Mouse (Mus musculus): ENCODE measurements around the gene Ptprc. TPM values are rescaled to one million over a fixed set of nuclear protein-coding genes. Genes with fewer than 3 reads are reported as not detected.

Ptprc gene
- total RNA-seq, 2 experiments from 2014 or later: 2.3 to 2.5 TPM

DNA sequence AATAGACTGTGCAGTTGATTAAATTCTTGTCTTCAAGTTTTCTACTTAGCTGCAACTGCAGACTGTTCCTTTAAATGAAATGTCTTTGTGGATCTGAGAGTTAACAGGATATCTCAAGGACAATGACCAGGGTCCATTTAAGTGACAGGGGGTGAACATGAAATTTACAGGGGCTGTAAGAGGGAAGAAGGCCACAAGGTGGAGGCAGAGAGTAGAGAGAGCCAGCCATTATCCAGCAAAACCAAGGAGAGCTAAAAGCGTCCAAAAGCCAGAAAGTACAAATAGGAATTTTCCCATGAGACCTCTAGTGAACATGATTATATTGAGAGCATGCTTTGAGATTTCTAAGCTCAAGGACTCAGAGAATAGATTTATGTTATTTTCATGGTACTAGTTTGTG, 89.7 kb downstream of the Ptprc start:
- intact Hi-C loops (cut with DNase I): no loop called here
- peak; percentile 31 to 36 for DNase-seq (ENCODE audit: low spot score in 2 of 2)

DNA sequence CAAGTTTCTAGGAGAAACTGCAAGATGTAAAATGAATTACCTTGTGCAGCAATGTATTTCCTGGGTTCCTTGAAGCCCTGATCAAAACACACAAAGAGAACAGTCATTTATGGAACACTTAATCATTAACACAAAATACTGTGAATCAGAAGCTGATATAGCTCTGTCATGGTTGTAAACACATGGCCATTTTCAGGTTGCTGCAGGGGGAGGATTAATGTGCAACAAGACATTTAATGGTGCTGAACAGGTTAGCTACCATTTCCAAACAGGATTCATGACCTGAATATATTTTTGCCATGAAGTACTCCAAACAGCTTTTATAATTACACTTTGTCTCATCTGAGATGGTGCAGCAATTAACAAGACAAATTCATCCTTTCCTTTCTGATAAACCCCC, 91.8 kb downstream of the Ptprc start:
- intact Hi-C loops (cut with DNase I): no loop called here
- no peak for DNase-seq (ENCODE audit: low spot score in 2 of 2)

DNA sequence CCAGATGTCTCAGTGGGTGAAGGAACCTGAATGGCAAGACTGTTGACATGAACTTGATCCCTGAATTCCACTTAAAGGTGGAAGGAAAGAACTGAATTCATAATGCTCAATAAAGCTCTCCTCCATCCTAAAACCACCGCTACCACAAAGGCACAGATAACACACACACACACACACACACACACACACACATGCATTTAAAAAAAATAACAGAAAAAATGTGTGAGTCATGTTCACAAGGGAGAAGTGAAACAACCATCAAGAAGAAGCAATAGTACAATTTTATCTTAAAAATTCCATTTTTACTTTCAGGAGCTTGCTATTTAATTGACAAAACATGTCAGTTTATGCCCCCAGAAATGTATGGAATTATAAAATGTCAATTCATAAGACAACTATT, 95.2 kb downstream of the Ptprc start:
- intact Hi-C loops (cut with DNase I): no loop called here
- DNase-seq (ENCODE audit: low spot score in 2 of 2): no peak

DNA sequence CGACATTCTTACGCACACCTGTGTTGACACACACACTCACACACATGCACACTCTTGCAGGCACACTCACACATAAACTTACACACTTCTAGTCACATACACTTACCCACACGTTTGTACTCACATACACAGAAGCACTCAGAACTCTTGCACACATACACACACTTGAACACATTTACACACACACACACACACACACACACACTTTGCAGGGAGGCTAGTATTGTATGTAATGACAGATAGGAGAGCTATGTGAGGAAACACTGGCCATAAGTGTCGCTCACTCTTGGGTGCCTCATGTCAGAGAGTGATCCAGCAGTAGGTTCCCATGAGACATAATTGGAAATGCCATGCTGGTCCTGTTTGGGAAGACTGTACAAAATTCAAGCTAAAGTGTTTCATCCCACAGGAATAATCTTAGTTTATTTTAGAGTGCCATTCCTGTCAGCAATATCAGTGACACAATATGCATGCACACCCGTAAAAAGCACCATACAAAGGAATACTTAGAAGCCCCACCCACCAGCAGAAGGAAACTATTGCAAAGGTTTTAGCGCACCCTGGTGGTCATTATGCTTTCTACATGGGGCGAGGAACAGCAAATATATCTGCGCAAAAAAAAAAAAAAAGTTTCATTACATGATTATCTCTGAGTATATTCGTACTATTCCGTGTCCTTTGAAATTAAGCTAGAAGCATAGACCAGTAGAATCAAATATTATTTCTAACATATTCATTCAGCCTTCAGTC, 131.1 kb downstream of the Ptprc start:
- intact Hi-C loops (cut with DNase I): loop anchor here (2.0 to 10.0 kb wide), 3 partner anchors 144 to 1490 kb away; no protein-coding TSS in a partner anchor

DNA sequence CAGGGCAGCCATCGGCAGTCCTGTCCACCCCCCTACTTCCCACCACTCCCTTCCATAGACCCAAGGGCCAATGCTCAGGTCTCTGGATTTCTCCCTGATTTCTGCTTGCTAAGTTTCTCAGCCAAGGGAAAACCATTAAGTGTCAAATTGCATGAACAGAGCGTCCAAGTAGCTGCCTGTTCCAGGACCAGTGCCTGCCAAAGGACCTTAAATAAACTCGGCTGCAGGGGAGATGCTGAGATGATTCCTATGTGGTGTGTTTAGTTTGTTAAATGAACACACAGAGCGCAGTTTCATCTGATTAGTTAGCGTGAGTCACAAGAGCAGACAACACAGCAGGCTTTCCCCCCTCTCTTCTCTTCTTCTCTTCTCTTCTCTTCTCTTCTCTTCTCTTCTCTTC, 135.0 kb downstream of the Ptprc start:
- DNase-seq (ENCODE audit: low spot score in 2 of 2): no peak
- intact Hi-C loops (cut with DNase I): loop anchor here (10.0 kb wide), 2 partner anchors 706 to 1486 kb away; no protein-coding TSS in a partner anchor

More for the DNA sequence above, 131.1 kb downstream of the Ptprc start:
- peak; percentile 89 to 91 for DNase-seq (ENCODE audit: low spot score in 2 of 2)

DNA sequence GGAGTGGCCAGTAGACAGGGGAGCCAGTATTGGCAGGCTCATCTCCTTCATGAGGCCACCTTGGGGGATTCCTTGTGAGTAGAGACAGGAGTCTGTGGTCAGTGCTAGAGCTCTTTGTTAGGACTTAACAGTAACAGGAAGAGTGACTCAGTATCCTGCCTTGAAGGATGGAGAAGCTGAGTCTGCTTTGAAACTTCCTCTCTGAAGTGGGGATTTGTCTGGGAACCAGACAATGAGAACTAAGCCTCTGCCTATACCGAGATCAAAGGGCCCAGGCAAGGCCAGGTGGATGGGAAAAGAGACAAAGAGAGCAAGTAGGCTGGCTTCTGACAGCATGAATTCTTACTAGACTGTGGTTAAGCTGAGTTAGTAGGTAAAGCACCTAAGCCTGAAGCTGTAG, 136.3 kb downstream of the Ptprc start:
- DNase-seq (ENCODE audit: low spot score in 2 of 2): no peak
- intact Hi-C loops (cut with DNase I): no loop called here

DNA sequence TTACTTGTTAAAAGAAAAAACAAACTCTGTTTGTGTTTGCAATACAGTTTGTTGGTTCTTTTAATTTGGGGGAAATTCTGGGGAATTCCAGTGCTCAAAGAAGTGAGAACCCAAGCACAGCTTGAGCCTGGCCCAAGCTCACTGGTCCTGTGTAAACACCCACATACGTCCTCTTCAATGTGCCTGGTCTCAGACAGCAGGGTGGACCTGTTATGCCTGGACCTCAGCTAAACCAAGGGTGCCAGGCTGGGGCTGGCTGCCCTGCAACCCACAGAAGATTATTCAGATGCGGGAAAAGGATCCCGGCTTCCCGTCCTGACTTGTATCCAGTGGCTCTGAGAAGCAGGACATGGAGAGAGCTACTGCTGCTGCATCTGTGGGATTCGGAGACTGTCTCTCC, 138.0 kb downstream of the Ptprc start:
- DNase-seq (ENCODE audit: low spot score in 2 of 2): no peak
- intact Hi-C loops (cut with DNase I): no loop called here

DNA sequence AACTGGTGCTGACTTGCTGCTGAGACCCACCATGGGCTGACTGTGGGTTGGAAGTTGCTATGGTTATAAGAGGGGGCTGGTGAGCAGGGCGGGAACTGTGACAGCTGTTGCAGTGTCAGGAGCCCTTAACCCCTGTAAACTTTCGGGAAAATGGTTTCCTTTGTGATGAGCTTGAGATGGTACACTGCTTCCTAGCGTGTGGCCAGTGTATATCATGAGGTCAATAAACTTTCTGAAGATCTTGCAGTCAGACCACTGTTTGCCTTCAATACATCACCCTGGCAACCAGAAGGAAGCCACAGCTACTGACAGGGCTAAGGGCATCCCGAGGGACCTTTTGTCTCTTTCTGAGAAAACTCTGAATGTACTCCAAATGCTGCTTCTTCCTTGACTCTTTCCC, 145.9 kb downstream of the Ptprc start:
- DNase-seq (ENCODE audit: low spot score in 2 of 2): no peak
- intact Hi-C loops (cut with DNase I): no loop called here

DNA sequence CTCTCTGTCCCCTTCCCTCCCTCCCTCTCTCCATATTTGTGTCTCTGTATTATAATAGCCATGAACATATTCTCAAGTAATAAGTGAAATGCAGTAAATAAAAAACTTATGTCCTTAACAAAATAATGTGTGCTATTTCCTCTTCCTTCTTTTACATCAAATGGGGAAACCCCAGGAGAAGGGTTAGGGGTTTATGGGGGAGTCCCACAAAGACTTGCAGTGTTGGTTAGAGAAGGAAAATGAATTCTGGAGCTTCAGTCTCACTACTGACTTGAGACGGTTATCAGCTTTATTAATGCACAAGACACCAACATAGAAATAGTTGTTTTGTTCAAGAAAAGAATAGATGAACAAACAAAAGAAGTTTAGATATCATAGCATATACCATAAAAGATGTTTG, 150.2 kb downstream of the Ptprc start:
- intact Hi-C loops (cut with DNase I): no loop called here
- DNase-seq (ENCODE audit: low spot score in 2 of 2): no peak

DNA sequence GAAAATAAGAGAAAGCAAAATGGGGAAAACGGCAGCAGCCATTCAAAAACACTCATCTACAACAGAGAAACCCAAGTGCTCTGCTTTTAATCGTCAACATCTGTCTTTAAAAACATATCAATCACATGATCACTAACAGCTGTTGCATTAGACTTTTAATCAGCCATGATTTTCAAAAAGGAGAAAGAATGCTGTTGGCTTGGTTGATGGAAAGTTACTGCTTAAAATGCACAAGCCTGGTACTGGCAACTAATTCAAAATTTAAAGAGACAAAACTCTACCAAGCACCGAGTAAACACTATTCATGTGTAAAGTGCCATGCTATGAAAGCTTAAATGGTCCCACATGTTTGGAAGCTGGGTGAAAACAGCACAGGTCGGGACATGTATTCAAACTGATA, 151.9 kb downstream of the Ptprc start:
- no peak for DNase-seq (ENCODE audit: low spot score in 2 of 2)
- intact Hi-C loops (cut with DNase I): no loop called here

DNA sequence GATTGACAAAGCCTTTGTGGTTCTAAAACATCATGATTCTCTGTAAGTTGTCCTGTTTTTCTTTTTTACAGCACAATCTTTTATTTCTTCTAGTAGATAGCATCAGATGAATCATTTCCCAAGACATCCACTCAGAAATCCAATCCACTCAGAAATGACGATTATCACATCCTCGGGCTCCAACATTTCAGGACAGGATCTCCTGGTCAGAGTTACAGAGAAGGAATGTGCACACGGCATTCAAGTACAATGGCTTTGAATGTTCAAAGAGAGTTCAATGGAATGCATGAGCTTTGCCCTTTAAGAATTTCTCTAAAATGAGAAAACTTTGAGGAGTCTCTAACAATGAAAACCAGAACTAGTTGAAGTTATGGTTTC, 152.6 kb downstream of the Ptprc start:
- intact Hi-C loops (cut with DNase I): no loop called here
- no peak for DNase-seq (ENCODE audit: low spot score in 2 of 2)

DNA sequence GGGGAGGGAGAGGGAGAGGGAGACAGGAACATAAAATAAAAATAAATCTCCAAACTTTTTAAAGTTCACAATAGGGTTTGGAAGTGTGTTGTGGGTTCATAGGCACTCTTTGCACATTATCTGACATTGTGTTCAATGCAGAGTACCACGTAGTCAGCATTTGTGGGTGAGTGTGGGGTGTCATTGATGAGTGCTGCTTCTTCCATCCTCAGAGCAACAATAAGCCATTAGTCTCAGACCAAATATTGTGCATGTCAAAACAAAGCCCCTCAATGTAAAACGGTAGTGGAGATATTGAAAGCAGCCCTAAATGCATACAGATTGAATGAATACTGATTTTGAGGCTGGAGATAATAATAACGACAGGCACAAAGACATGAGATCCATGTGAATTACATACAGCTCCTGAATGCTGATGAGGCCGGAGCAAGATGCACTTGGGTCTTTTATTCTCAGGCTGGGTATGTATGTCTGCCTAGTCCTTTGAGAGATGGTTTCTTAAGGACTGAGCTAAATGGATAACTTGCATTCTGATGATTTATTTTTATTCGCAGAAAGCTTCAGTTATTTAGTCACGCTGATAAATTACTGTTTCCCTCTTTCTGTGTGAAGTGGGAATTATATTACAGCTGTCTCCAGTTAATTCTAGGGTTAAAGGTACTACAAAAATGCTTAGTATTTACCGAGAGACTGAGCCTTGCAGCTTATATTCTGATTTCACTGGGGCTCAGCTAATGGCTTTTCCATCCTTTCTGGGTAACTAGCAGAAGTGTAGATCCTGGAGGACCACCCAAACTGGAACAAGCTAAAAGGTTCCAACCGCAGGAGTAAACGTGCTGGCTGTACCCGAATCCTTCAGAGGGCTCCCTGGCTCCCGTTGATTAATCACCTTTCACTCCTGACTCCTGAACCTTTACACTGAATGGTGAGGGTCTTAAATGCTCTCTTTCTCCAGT, 153.3 kb downstream of the Ptprc start:
- DNase-seq (ENCODE audit: low spot score in 2 of 2): no peak

More for the DNA sequence above, 153.3 kb downstream of the Ptprc start:
- intact Hi-C loops (cut with DNase I): no loop called here

Other genes with a start within 250 kb of the Ptprc start
- gene Atp6v1g3, start 98.0 kb upstream of the Ptprc start, total RNA-seq (2021): not detected

All from left cerebral cortex, postnatal 14 days (tissue).